ENCODE assay signal across 15 mouse cellular contexts in genomic region chr15:73933111-73933536, GRCm38 (mm10).
A peak's percentile ranks its signal among the peaks of the same experiment; 100 is the strongest.
DNase-seq lines count a peak whose midpoint lies in the region; ATAC-seq and TF ChIP-seq lines count a peak whose summit lies in the region.
"Had no signal": no experiment of that assay in that cellular context is flagged by ENCODE, and none has a peak within 500 bp of the region (broad histone marks: within the 10 kb centered on the region; RNA-seq: fewer than 3 reads in every experiment).

No protein-coding gene starts in this region.

- no peaks in the 10 kb centered on the region for H3K9me3 ChIP-seq in forebrain, embryonic 14.5 days (replicated peaks; ENCODE audit: control insufficient read depth, low read length)
- no peaks in the 10 kb centered on the region for H3K9me3 ChIP-seq in hindbrain, postnatal 0 days (ENCODE audit: low read length)
- H3K9me3 ChIP-seq: embryonic facial prominence, embryonic 13.5 days had no signal

- H3K36me3 ChIP-seq in forebrain, embryonic 14.5 days (ENCODE audit: control insufficient read depth, insufficient read depth, low read length) = no peaks in the 10 kb centered on the region
- H3K36me3 ChIP-seq in hindbrain, postnatal 0 days (ENCODE audit: insufficient read depth, low read length) = no peaks in the 10 kb centered on the region
- H3K36me3 ChIP-seq: embryonic facial prominence, embryonic 13.5 days had no signal

- H3K4me2 ChIP-seq in forebrain, embryonic 14.5 days (ENCODE audit: low read length) = no peak overlapping the region
- no peak overlapping the region for H3K4me2 ChIP-seq in hindbrain, postnatal 0 days (ENCODE audit: low read depth, low read length)
- H3K4me2 ChIP-seq: embryonic facial prominence, embryonic 13.5 days; liver, embryonic 11.5 days had no signal

- TF ChIP-seq CTCF in hindbrain, postnatal 0 days (IDR thresholded peaks at IDR 0.05; ENCODE audit: low read depth) = no peak

- no peak overlapping the region for H3K9ac ChIP-seq in forebrain, embryonic 14.5 days (ENCODE audit: low read length)
- no peak overlapping the region for H3K9ac ChIP-seq in hindbrain, postnatal 0 days (replicated peaks; ENCODE audit: low read length)
- H3K9ac ChIP-seq: embryonic facial prominence, embryonic 13.5 days had no signal

- 0 out of 2 replicates have a peak overlapping the region, but pooled peaks have one; percentile 5 for H3K27ac ChIP-seq in forebrain, embryonic 14.5 days (ENCODE audit: low read depth, low read length)
- no peak overlapping the region for H3K27ac ChIP-seq in hindbrain, postnatal 0 days
- H3K27ac ChIP-seq: embryonic facial prominence, embryonic 13.5 days had no signal

- H3K27me3 ChIP-seq in forebrain, embryonic 14.5 days (replicated peaks; ENCODE audit: control insufficient read depth, insufficient read depth, low read length) = no peaks in the 10 kb centered on the region
- no peaks in the 10 kb centered on the region for H3K27me3 ChIP-seq in hindbrain, postnatal 0 days (ENCODE audit: insufficient read depth, low read length)
- H3K27me3 ChIP-seq: embryonic facial prominence, embryonic 13.5 days had no signal

- no peak overlapping the region for H3K4me3 ChIP-seq in forebrain, embryonic 14.5 days (ENCODE audit: low read depth, low read length)
- H3K4me3 ChIP-seq in hindbrain, postnatal 0 days (ENCODE audit: low read length) = no peak overlapping the region
- H3K4me3 ChIP-seq: embryonic facial prominence, embryonic 13.5 days had no signal

- ATAC-seq in forebrain, embryonic 14.5 days = peak; percentile 88
- ATAC-seq in hindbrain, postnatal 0 days = peak; percentile 45; the same call in 1 of the 2 replicates
- ATAC-seq: intestine, postnatal 0 days had no signal

- H3K4me1 ChIP-seq in forebrain, embryonic 14.5 days (ENCODE audit: control insufficient read depth, insufficient read depth, low read length) = 0 out of 2 replicates have a peak, but pooled peaks cover 5% of the 10 kb centered on the region
- H3K4me1 ChIP-seq in hindbrain, postnatal 0 days (ENCODE audit: insufficient read depth, low read length) = no peaks in the 10 kb centered on the region; the same call in 1 of the 2 replicates
- H3K4me1 ChIP-seq: embryonic facial prominence, embryonic 13.5 days had no signal

- peak; percentile 18 for DNase-seq in right cerebral cortex, postnatal 14 days
- no peak for DNase-seq in right cerebral cortex, postnatal 25 days
- peak; percentile 77 for DNase-seq in forebrain, embryonic 14.5 days (ENCODE audit: low spot score)
- DNase-seq in hindbrain, postnatal 0 days (ENCODE audit: low spot score) = peak; percentile 13
- DNase-seq in retina, postnatal 1 day = peak; percentile 46
- no peak for DNase-seq in urinary bladder, postnatal 14 days (ENCODE audit: low spot score)
- no peak for DNase-seq in cerebellum, postnatal 10 days
- DNase-seq in layer of hippocampus, postnatal 25 days (ENCODE audit: extremely low spot score in 1 of 2, low spot score in 1 of 2) = no peak
- DNase-seq: cerebellum, adult 2 months; heart, adult 11 months; kidney, postnatal 4 days; thymus, postnatal 14 days had no signal

- WGBS in forebrain, embryonic 14.5 days = 19% methylated on average over 6 of the region's 6 CpGs
- 21% methylated on average over 6 of the region's 6 CpGs for WGBS in hindbrain, postnatal 0 days

Comparison
In these comparisons a context has a peak if more than half of its experiments do, and no peak if none do; other contexts are left out.
1. DNase-seq: peak in right cerebral cortex, postnatal 14 days (single experiment), forebrain, embryonic 14.5 days (single experiment), hindbrain, postnatal 0 days (single experiment) and retina, postnatal 1 day (single experiment); none in right cerebral cortex, postnatal 25 days (single experiment), urinary bladder, postnatal 14 days (single experiment), cerebellum, postnatal 10 days (0 of 2) and layer of hippocampus, postnatal 25 days (0 of 2).